Mouse (Mus musculus) A20 (cell line): ENCODE data around the gene Snx22.

Source experiments
- DNase-seq: peaks from one replicate; pipeline ENCODE4 v3.0.0-alpha.2; 2011; ENCODE audit warnings: low read depth, low spot score

Gene Snx22

DNA sequence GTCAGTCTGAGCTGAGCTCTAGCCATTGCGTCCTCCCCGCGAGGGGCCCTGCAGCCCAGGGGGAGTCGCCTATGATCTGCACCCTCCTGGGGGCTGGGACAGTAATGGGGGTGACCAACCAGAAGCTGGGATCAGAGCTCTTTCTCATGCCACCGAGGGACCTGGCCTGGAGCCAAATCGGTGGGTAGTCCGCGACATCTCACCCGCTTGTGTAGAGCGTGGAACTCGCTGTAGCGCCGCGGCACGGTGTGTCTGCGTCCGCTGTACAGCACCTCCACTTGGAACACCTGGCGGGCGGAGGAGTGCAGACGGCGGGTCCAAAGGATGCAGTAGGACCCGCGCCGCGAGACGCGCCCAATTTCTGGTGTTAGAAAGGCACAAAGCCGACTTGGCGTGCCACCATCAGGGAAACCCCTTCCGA, 538 bp downstream of the Snx22 start:
- peak; percentile 56 for DNase-seq

- no peak for DNase-seq
These were observed 1.5 kb downstream of the Snx22 start for GRCm38 (mm10) chr9:66068056-66068455.

DNA sequence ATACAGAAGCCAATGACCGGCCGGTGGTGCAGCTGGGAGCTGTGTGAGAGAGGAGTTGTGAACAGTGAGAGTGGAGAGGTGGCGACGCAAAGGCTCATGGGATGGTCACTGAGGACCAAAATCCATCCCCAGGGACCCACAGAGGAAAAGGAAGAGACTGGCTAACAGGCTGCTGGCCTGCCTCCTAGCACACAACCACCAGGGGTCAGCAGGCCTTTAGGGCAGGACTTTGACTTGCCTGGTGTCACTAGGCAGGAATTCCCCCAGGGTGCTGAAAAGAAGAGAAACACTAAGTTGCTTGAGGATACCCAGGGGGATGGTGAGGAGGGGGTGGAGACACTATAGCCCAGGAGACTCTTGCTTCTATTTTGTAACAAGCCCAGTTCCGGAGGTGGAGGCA, 2.0 kb downstream of the Snx22 start:
- peak; percentile 68 for DNase-seq

DNA sequence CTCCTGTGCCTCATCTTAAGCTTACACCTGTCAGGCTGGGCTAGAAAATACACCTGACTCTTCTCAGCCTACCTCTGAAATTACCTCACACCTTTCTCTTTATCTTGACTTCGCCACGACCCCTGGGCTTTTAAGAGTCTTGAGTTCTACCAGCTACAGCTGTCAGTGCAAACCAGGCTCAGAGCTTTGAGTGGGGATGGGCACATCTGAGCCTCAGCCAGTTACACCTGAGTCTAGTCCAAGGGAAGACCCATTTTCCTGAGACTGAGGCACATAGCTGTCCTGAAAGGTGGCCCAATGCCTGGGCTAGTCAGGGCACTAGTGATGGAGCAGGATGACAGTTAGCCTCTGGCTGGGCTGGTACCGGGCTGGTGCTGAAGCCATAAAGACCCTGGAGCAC, 2.7 kb downstream of the Snx22 start:
- no peak for DNase-seq

GRCm38 (mm10) chr9:66064316-66064715, 5.2 kb downstream of the Snx22 start:
- no peak for DNase-seq

- no peak for DNase-seq
These were observed 6.1 kb downstream of the Snx22 start for GRCm38 (mm10) chr9:66063446-66063845.

- no peak for DNase-seq
These were observed 7.9 kb downstream of the Snx22 start for GRCm38 (mm10) chr9:66061656-66062055.

DNA sequence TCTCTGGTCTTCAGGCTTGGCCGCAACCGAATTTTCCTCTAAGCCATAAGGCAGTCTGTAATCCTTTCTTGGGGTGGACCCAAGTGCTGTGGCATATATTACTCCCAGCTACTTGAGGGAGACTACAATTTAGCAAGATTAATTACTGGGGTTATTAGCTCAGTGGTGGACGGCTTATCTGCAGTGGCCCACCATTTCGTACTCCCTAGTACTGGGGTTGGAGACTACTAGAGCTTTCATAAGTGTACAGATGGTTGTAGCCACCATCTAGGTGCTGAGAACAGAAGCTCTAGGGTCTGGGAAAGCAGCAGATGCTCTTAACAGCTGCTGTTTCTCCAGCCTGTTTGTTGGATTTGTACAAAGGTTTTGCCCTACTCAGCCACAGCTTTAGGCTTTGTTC, 8.5 kb downstream of the Snx22 start:
- no peak for DNase-seq

- no peak for DNase-seq
These were observed 9.2 kb downstream of the Snx22 start for GRCm38 (mm10) chr9:66060308-66060647.

GRCm38 (mm10) chr9:66059583-66060307, 9.8 kb downstream of the Snx22 start, which contains the start of gene Ppib:
Ppib (plus strand) TSS chr9:66060222.
- peak; percentile 98 for DNase-seq

GRCm38 (mm10) chr9:66053620-66054019, 15.9 kb downstream of the Snx22 start:
- DNase-seq: no peak

GRCm38 (mm10) chr9:66052731-66053130, 16.8 kb downstream of the Snx22 start:
- no peak for DNase-seq

DNA sequence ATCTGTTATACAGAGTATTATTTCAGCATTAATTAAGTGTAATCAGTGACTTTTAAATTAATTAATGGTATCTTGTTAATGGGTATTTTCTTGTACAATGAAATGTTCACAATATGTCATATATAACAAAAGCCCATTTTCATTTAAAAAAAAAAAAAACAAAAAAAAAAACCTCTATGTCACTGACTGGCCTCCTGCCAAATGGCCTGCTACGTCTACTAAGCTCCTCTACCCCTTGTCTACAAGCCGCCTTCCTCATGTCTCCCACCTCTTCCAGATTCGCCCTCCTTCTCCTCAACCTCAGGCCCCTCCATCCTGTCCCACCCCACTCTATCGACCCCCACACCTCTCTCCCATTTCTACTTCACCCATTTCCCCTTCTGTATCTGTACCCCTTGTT, 18.0 kb downstream of the Snx22 start:
- DNase-seq: no peak

- DNase-seq: peak; percentile 35
These were observed 19.5 kb downstream of the Snx22 start for GRCm38 (mm10) chr9:66049931-66050601.

- DNase-seq: no peak
These were observed 26.3 kb downstream of the Snx22 start for GRCm38 (mm10) chr9:66043241-66043640.

DNA sequence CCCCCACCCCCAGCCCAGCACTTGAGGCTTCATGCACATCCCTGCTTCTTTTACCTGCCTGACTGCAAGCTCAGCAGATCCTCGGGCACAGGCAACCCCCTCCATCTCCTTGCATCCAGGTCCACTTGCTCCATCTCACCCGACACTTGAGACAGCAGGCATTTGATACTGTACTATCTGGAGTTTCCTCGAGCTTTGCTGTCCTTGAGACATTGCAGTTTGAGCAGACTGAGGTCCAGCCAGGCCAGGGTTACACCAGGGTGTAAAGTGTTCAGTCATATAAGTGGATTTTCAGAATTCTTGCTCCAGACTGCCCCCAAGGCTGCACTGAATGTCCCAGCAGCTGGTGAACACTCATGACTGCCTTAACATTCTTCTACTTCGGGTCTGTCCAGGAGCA, 27.2 kb downstream of the Snx22 start:
- no peak for DNase-seq

DNA sequence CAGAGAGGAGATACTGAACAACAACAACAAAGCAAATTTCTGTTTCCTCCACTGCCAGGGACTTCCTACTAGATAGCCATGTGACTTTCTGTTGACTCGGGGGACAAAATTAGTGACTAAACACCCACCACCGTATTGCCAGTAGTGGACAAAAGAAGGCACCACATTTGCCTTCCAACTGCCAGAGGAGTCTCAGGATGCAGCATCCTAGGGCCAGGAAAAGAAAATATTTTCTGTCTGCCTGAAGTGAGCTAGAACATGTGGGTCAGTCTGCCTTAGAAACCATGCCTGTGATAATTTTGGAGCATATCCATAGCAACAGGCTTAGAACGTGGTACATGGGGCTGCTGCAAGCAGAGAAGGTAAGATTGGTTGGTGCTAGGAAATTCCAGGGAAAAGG, 28.7 kb downstream of the Snx22 start:
- no peak for DNase-seq

DNA sequence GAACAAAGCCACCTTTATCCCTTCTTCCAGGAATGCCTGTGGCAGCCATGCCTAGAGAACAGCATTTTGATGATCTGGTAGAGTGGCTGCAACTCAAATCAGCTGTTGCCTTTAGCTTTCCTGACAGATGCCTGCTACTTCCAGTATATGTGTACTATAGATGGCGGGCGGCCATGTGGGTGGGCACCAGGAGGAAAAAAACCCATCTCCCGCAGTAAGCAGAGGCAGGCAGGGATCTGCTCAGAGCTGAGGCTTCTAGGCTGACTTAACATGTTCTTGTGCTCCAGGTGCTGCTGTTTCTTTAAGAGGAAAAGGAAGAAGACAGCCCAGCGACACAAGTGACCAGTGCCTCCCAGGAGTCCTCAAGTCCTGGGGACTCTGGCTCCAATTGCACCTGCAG, 30.2 kb downstream of the Snx22 start:
- no peak for DNase-seq

DNA sequence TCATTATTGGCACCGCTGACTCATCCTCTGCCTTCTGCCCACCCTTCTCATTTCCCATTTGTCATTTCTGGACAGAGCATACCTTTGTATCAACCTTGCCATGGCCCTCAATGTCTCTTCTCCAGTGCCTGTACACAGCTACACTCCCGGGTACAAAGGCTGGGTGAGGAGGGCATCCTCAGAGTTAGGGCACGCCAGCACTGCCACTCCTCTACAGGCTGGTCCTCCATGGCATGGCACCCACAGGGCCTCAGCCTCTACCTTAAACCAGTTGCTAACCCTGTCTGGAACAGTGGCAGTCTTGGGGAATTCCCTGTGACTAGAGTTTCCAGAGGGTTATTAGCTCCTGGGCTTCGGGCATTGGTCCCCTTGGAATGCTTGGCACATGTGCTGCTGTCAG, 30.9 kb downstream of the Snx22 start:
- DNase-seq: no peak

DNA sequence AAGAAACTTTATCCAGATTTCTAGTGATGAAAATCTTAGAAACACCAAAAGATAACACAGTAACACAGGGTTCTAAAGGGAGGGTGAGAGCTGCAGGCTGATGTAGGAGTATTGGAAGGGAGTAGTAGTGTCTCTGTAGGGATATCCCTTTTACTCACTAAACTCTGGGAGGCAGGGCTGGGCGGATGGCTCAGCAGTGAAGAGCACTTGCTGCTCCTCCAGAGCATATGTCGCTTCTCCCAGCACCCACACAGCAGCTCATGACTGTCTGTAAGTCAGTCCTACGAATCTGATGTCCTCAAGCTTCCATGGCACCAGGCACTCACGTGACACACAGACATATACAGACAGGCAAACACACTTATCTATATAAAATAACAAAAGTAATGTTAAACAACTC, 31.4 kb downstream of the Snx22 start:
- no peak for DNase-seq

DNA sequence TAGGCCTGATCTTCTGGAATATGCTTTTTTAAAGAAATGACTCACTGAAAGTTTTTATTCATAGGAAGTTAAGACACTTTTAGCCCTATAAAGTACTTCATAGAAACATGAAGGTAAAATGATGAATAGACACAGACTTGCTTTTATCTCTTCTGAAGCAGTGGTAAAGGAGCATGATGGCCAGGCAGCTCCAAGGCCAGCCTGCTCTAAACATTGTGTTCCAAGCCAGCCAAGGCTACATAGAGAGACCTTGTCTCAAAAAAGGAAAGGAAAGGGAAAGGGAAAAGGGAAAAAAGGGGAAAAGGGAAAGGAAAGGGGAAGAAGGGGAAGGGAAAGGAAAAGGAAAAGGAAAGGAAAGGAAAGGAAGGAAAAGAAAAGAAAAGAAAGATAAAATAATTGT, 48.9 kb downstream of the Snx22 start:
- no peak for DNase-seq
